Mouse (Mus musculus): ENCODE data around the gene Intu. TPM values are rescaled to one million over a fixed set of nuclear protein-coding genes. Genes with fewer than 3 reads are reported as not detected.
A peak's percentile ranks its signal among the peaks of the same experiment; 100 is the strongest.

The Intu gene
- total RNA-seq, 2 experiments from 2014 or later, result 0.92 to 1.4 TPM

GRCm38 (mm10) chr3:40673515-40673914 is 142.4 kb downstream of the Intu start:
- intact Hi-C loops (cut with DNase I; ENCODE audit: low total_unique reads), result no loop called here
- no peak for DNase-seq

- DNase-seq, result no peak
- intact Hi-C loops (cut with DNase I; ENCODE audit: low total_unique reads), result no loop called here
Observed at GRCm38 (mm10) chr3:40674873-40675405, 143.9 kb downstream of the Intu start.

- intact Hi-C loops (cut with DNase I; ENCODE audit: low total_unique reads), result no loop called here
- DNase-seq, result no peak
Observed at GRCm38 (mm10) chr3:40678856-40679255, 147.8 kb downstream of the Intu start.

GRCm38 (mm10) chr3:40682404-40682803 is 151.3 kb downstream of the Intu start:
- intact Hi-C loops (cut with DNase I; ENCODE audit: low total_unique reads), result no loop called here
- DNase-seq, result peak; percentile 44

GRCm38 (mm10) chr3:40683171-40683570 is 152.1 kb downstream of the Intu start:
- DNase-seq, result peak; percentile 6

GRCm38 (mm10) chr3:40685855-40686515 is 154.9 kb downstream of the Intu start:
- DNase-seq, result peak; percentile 26

More at GRCm38 (mm10) chr3:40683171-40683570, 152.1 kb downstream of the Intu start:
- intact Hi-C loops (cut with DNase I; ENCODE audit: low total_unique reads), result no loop called here

GRCm38 (mm10) chr3:40686836-40687235 is 155.8 kb downstream of the Intu start:
- no peak for DNase-seq
- intact Hi-C loops (cut with DNase I; ENCODE audit: low total_unique reads), result no loop called here

More at GRCm38 (mm10) chr3:40685855-40686515, 154.9 kb downstream of the Intu start:
- intact Hi-C loops (cut with DNase I; ENCODE audit: low total_unique reads), result no loop called here

GRCm38 (mm10) chr3:40687588-40687987 is 156.5 kb downstream of the Intu start:
- intact Hi-C loops (cut with DNase I; ENCODE audit: low total_unique reads), result no loop called here
- DNase-seq, result no peak

- intact Hi-C loops (cut with DNase I; ENCODE audit: low total_unique reads), result no loop called here
- DNase-seq, result no peak
Observed at GRCm38 (mm10) chr3:40691566-40691965, 160.5 kb downstream of the Intu start.

GRCm38 (mm10) chr3:40693435-40693834 is 162.3 kb downstream of the Intu start:
- intact Hi-C loops (cut with DNase I; ENCODE audit: low total_unique reads), result no loop called here
- no peak for DNase-seq

- DNase-seq, result no peak
- intact Hi-C loops (cut with DNase I; ENCODE audit: low total_unique reads), result no loop called here
Observed at GRCm38 (mm10) chr3:40693960-40694359, 162.9 kb downstream of the Intu start.

- DNase-seq, result peak; percentile 33
- intact Hi-C loops (cut with DNase I; ENCODE audit: low total_unique reads), result no loop called here
Observed at GRCm38 (mm10) chr3:40694438-40694837, 163.4 kb downstream of the Intu start.

- DNase-seq, result no peak
- intact Hi-C loops (cut with DNase I; ENCODE audit: low total_unique reads), result no loop called here
Observed at GRCm38 (mm10) chr3:40695162-40695561, 164.1 kb downstream of the Intu start.

- intact Hi-C loops (cut with DNase I; ENCODE audit: low total_unique reads), result no loop called here
- no peak for DNase-seq
Observed at GRCm38 (mm10) chr3:40698834-40699233, 167.7 kb downstream of the Intu start.

GRCm38 (mm10) chr3:40704816-40705430 is 173.8 kb downstream of the Intu start:
- intact Hi-C loops (cut with DNase I; ENCODE audit: low total_unique reads), result no loop called here
- no peak for DNase-seq

GRCm38 (mm10) chr3:40708655-40709054 is 177.6 kb downstream of the Intu start, which contains the start of gene Slc25a31:
Gene Slc25a31, plus strand, starts transcription at chr3:40708855.
- DNase-seq, result no peak

GRCm38 (mm10) chr3:40716056-40716455 is 185.0 kb downstream of the Intu start:
- no peak for DNase-seq
- intact Hi-C loops (cut with DNase I; ENCODE audit: low total_unique reads), result no loop called here

More at GRCm38 (mm10) chr3:40708655-40709054, 177.6 kb downstream of the Intu start, which contains the start of gene Slc25a31:
- intact Hi-C loops (cut with DNase I; ENCODE audit: low total_unique reads), result no loop called here

GRCm38 (mm10) chr3:40719022-40719421 is 187.9 kb downstream of the Intu start:
- intact Hi-C loops (cut with DNase I; ENCODE audit: low total_unique reads), result no loop called here
- DNase-seq, result no peak

- intact Hi-C loops (cut with DNase I; ENCODE audit: low total_unique reads), result no loop called here
- DNase-seq, result no peak
Observed at GRCm38 (mm10) chr3:40738381-40738912, 207.4 kb downstream of the Intu start.

GRCm38 (mm10) chr3:40744024-40744835 is 213.1 kb downstream of the Intu start, which contains the start of gene Hspa4l:
Gene Hspa4l, plus strand, starts transcription at chr3:40744495.
- intact Hi-C loops (cut with DNase I; ENCODE audit: low total_unique reads), result no loop called here
- DNase-seq, result no peak

Data from gastrocnemius, postnatal 14 days (tissue).